Mouse (Mus musculus) mature B cell (primary cell): ENCODE measurements around the gene Prim2.

Experiments
- in situ Hi-C: fragments of 300-500 bp; cut with MboI; formaldehyde crosslinking; loops from 2 replicates; pipeline ENCODE4 v1.14.3; 2019

Prim2 gene

GRCm38 (mm10) chr1:33604087-33604699 is 65.4 kb downstream of the Prim2 start:
- in situ Hi-C loops: no loop called here

DNA sequence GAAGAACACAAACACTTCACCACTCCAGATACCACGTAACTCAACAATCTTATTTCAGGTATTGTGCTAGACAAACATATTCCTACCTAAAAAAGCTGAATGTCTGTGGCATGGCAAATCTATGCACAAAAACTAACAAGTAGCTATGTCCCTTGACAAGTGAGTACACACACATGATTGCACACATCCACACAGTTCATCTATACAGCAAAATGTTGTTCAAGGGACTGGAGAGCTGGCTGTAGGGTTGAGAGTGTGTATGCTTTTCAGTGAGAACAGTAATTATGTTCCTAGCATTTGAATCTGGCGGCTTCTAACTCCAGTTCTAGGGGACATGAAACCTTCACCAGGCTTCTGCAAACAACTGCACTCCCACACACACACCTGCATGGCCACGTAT is 69.9 kb downstream of the Prim2 start:
- in situ Hi-C loops: no loop called here

GRCm38 (mm10) chr1:33599019-33599667 is 70.5 kb downstream of the Prim2 start:
- in situ Hi-C loops: no loop called here

- in situ Hi-C loops: no loop called here
Measured at GRCm38 (mm10) chr1:33597043-33597442, 72.6 kb downstream of the Prim2 start.

GRCm38 (mm10) chr1:33595936-33596335 is 73.7 kb downstream of the Prim2 start:
- in situ Hi-C loops: no loop called here

DNA sequence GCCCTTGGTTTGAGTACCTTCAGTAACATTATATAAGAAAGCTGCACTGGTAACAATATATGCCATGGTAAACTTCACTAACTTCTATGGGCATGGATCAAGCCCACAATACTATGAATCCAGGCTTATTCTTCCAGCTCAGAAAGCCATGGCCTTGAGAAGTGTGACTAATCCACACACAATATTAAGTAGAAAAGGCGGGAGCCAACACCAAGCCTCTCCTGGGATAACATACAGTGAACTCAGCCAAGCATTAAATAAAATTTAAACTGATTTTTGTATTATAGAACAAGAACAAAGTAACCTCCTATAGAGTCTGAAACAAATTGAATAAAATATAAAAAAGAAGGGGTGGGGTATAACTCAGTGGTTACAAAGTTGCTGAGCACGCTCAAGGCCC is 74.6 kb downstream of the Prim2 start:
- in situ Hi-C loops: no loop called here

DNA sequence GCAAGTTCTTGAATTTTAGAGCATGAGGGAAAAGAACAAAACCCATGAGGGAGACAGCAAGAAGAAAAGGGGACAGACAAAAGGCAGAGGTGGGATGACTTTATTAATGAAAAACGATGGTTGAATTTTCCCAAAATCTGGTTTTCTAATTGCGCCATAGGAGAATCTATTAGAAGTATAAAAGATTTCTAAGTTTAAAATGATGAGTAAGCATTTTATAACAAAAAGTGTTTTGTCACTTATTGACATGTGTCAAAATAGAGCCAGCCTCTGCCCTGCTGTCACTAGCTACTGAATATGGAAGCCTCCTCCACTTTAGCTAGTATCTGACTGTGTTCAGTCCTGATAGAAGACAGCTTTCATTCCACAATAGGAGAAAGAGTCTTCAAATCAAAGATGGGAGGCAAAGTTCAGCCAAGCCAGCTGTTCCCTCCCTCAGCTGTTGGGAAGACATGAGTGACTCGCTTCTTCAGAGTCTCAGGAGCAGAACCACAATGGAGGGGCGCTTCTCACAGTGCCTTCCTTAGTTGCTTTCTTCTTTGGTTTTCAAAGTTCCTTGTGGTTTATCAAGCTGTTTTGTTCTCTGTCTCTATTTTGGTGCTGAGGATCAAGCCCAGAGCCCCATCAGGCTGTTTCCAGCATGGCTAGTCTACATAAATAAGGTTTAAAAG is 75.7 kb downstream of the Prim2 start:
- in situ Hi-C loops: no loop called here

DNA sequence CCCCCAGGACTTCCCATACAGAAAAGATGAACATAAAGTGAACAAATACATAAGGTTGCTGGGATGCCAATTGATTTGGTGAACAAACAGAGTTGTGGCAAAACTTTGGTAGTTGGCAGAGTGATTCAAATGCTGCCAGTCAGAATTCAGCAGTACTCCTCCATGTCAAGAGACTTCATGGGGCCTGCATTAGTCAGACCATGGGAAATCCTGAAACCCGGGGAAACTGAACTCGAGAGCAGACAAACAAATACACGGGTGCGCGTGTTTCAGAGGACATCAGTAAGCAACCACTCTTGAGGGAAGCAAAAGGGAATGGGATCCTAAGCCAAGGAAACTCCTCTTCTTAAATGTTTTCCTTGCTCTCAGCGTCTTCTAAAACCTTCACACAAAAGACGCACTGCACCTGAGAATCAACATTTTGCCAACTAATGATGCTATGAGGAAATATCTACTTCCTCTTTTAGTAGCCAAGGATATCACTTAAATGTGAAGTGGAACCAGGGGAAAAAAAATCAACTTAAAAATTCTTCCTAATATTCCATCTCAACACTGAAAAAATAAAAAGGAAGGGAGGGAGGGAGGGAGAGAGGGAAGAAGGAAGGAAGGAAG is 77.5 kb downstream of the Prim2 start:
- in situ Hi-C loops: no loop called here

GRCm38 (mm10) chr1:33590556-33591411 is 78.8 kb downstream of the Prim2 start:
- in situ Hi-C loops: no loop called here

DNA sequence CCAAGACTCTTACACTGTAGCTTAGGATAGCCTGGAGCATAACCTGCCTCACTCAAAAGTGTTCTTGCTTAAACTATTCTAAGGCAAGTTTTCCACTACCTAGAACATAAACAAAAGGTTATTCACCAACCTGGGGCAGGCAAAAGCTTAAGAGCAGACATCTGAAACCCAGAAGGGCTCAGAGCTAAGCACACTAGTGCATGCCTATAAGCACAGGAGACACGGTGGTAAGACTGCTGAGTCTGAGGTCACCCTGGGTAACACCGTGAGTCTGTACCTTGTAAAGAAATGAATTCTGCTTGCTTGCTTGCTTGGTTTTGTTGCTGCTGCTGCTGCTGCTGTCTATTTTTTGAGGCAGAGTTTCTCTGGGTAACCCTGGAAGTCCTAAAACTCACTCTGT is 80.1 kb downstream of the Prim2 start:
- in situ Hi-C loops: no loop called here

DNA sequence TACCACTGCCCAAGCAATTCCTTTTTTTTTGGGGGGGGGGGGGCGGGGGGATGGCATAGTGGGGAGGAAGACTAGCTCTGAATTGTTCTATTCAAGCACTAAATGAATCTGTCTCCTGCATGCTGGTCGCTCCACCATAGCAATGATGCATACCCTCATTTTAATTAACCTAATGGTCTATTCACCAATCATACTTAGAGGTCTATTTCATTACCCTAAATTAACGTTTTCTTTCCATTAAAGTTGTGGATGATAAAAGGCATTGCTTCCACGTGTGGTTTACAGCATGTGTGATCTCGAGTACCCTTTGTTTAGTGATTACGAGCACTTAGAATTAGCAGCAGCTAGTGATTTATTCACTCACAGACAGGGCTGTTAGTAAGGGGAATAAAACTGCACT is 81.0 kb downstream of the Prim2 start:
- in situ Hi-C loops: no loop called here

DNA sequence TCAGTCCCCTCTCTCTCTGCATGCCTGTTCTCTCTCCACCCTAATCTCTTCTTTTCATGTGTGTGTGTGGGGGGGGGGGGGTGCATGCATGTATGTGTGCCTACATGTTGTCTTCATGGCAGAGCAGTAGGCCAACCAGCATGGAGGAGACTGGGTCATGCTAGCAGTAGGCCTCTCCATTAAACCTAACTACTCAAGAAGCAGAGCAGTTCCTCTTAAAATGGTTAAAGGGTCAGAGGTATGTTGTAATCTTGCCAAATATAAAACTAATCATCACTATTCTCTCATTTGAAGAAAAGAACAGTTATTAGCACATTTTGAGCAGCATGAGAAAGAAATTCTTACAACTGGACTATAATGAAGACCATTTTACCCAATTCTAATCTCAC is 85.0 kb downstream of the Prim2 start:
- in situ Hi-C loops: no loop called here

GRCm38 (mm10) chr1:33583817-33584589 is 85.6 kb downstream of the Prim2 start:
- in situ Hi-C loops: no loop called here

- in situ Hi-C loops: no loop called here
Measured at GRCm38 (mm10) chr1:33578593-33578992, 91.0 kb downstream of the Prim2 start.

DNA sequence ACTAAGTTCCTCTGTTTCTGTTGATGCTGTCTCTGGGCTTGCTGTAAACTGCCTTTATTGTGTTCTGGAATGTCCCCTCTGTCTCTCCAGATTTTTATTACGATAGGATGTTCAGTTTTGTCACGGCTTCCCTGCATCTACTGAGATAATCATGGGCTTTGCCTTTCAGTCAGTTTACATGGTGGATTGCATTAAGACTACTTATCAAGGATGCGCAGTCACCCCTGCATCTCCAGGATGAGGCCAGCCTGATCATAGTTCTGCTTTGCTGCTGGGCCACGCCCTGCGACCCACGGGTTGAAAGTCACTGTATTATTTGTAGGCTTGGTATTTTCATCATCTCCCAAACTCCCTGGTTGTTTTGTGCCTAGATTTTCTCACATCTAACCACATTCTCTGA is 95.1 kb downstream of the Prim2 start:
- in situ Hi-C loops: no loop called here

GRCm38 (mm10) chr1:33565764-33566401 is 103.7 kb downstream of the Prim2 start:
- in situ Hi-C loops: no loop called here

DNA sequence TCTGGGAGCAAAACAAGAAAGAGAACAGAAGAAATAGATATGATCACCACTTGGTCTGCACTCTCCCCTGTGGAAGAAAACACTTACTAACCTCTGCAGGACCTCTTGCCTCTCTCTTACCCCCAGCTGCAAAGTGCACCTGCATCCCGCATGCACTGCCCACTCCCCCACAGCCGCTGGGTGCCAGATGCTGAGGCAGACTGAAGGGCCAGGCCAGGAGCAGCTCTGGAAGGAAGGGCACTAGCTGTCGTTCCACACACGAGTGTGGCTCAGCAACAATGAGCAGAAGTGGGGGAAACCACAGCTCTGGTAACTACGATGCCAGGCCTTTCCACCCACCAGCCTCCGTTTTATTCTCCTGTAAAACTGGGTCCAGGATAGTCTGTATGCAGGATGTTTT is 105.6 kb downstream of the Prim2 start:
- in situ Hi-C loops: no loop called here

DNA sequence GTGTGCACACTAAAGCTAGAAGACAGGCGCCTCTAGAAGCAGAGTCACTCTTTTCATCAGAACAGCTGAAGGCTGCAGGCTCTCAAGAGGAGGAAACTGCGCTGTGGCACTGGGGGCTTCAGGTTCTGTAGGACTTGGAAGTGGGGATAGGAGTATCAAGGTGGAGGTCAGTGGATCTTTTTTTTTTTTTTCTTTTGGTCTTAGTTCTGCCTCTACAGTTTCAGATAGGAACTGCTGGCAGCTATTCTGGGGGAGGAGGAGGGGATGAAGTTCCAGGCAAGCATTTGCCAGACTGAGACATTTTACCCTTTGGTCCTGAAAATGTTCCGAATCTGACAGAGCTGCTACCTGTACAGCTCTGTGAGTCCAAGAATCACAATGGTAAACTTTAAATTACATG is 106.0 kb downstream of the Prim2 start:
- in situ Hi-C loops: no loop called here

DNA sequence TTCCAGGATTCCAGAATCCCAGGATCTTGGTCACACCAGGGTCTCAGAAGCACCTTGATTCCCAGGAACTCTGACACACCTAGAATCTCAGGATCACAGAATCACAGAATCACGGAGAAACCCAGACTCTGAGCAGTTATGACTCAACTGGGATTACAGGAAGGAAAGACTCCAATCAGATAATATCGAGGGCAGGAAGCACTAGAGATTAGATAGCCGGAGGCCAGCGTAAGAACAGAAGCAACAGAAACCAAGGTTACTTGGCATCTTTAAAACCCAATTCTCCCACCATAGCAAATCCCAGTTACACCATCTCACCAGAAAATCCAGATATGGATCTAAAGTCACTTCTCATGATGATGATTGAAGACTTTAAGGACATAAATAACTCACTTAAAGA is 113.0 kb downstream of the Prim2 start:
- in situ Hi-C loops: no loop called here

GRCm38 (mm10) chr1:33555626-33556025 is 114.0 kb downstream of the Prim2 start:
- in situ Hi-C loops: no loop called here

- in situ Hi-C loops: no loop called here
Measured at GRCm38 (mm10) chr1:33551350-33551749, 118.2 kb downstream of the Prim2 start.
